Mouse (Mus musculus): ENCODE measurements around the gene Hoxb13. TPM values are rescaled to one million over a fixed set of nuclear protein-coding genes. Genes with fewer than 3 reads are reported as not detected.

Hoxb13 gene
- polyA plus RNA-seq, 1 experiment from 2014 or later: not detected

- Histone ChIP-seq H3K36me3 (ENCODE audit: insufficient read depth, low read length) (no peaks in the 10 kb centered on the region), H3K4me1 (ENCODE audit: insufficient read depth, low read depth, low read length) (no peaks in the 10 kb centered on the region), H3K9me3 (ENCODE audit: low read length) (no peaks in the 10 kb centered on the region), H3K4me3 (ENCODE audit: low read depth, low read length) (no peak overlapping the region), H3K27me3 (replicated peaks; ENCODE audit: insufficient read depth, low read length) (peaks cover 82% of the 10 kb centered on the region), H3K27ac (ENCODE audit: low read length) (no peak overlapping the region), H3K9ac (replicated peaks; ENCODE audit: low read depth) (no peak overlapping the region), H3K4me2 (replicated peaks; ENCODE audit: low read depth, low read length) (no peak overlapping the region)
- no peak for DNase-seq (ENCODE audit: low spot score)
- 3% methylated on average over 9 of the region's 9 CpGs for WGBS
- TF ChIP-seq EP300 (IDR thresholded peaks at IDR 0.05): no peak
- no peak for TF ChIP-seq CTCF (IDR thresholded peaks at IDR 0.05)
- ATAC-seq: no peak
These were observed 18.1 kb upstream of the Hoxb13 start for GRCm38 (mm10) chr11:96175951-96176530.

GRCm38 (mm10) chr11:96176841-96177240, 17.3 kb upstream of the Hoxb13 start:
- no peak for TF ChIP-seq EP300 (IDR thresholded peaks at IDR 0.05)
- no peak overlapping the region for H3K9ac ChIP-seq (replicated peaks; ENCODE audit: low read depth)
- no peaks in the 10 kb centered on the region for H3K9me3 ChIP-seq (ENCODE audit: low read length)
- H3K4me3 ChIP-seq (ENCODE audit: low read depth, low read length): no peak overlapping the region
- H3K36me3 ChIP-seq (ENCODE audit: insufficient read depth, low read length): no peaks in the 10 kb centered on the region
- H3K4me1 ChIP-seq (ENCODE audit: insufficient read depth, low read depth, low read length): no peaks in the 10 kb centered on the region
- H3K27me3 ChIP-seq (replicated peaks; ENCODE audit: insufficient read depth, low read length): peaks cover 88% of the 10 kb centered on the region
- WGBS: 3% methylated on average over 10 of the region's 10 CpGs
- H3K4me2 ChIP-seq (replicated peaks; ENCODE audit: low read depth, low read length): no peak overlapping the region
- no peak for ATAC-seq
- no peak overlapping the region for H3K27ac ChIP-seq (ENCODE audit: low read length)
- no peak for DNase-seq (ENCODE audit: low spot score)

GRCm38 (mm10) chr11:96177546-96178174, 16.5 kb upstream of the Hoxb13 start:
- Histone ChIP-seq H3K27me3 (replicated peaks; ENCODE audit: insufficient read depth, low read length) (peaks cover 89% of the 10 kb centered on the region), H3K27ac (ENCODE audit: low read length) (no peak overlapping the region), H3K4me2 (replicated peaks; ENCODE audit: low read depth, low read length) (no peak overlapping the region), H3K36me3 (ENCODE audit: insufficient read depth, low read length) (no peaks in the 10 kb centered on the region), H3K9ac (replicated peaks; ENCODE audit: low read depth) (no peak overlapping the region), H3K4me3 (ENCODE audit: low read depth, low read length) (no peak overlapping the region), H3K9me3 (ENCODE audit: low read length) (no peaks in the 10 kb centered on the region), H3K4me1 (ENCODE audit: insufficient read depth, low read depth, low read length) (no peaks in the 10 kb centered on the region)
- 6% methylated on average over 26 of the region's 27 CpGs for WGBS
- no peak for DNase-seq (ENCODE audit: low spot score)
- no peak for ATAC-seq
- TF ChIP-seq CTCF (IDR thresholded peaks at IDR 0.05): no peak

DNA sequence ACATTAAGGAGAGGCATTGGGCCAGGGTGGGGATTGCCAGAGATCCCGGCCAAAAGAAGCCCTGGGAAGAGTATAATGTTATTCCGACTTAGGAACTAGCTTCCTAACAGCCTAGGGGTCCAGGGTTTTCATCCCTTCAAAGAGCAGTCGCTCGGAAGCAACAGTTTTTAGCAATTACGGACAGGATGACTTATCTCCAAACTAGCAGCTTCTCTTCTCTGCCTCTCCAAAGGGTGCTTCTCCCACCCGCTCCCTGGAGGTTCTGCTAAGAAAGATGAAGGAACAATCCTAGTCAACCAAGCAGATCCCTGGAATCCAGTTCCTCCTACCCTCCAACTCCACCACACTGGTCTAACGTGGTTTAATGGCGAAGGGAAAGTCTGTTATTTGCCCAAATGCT, 15.8 kb upstream of the Hoxb13 start:
- TF ChIP-seq CTCF (IDR thresholded peaks at IDR 0.05) (no peak), EP300 (IDR thresholded peaks at IDR 0.05) (no peak)
- Histone ChIP-seq H3K4me1 (ENCODE audit: insufficient read depth, low read depth, low read length) (no peaks in the 10 kb centered on the region), H3K27ac (ENCODE audit: low read length) (no peak overlapping the region), H3K9me3 (ENCODE audit: low read length) (no peaks in the 10 kb centered on the region), H3K4me2 (replicated peaks; ENCODE audit: low read depth, low read length) (no peak overlapping the region), H3K9ac (replicated peaks; ENCODE audit: low read depth) (no peak overlapping the region), H3K36me3 (ENCODE audit: insufficient read depth, low read length) (no peaks in the 10 kb centered on the region), H3K27me3 (replicated peaks; ENCODE audit: insufficient read depth, low read length) (peaks cover 89% of the 10 kb centered on the region), H3K4me3 (ENCODE audit: low read depth, low read length) (no peak overlapping the region)
- ATAC-seq (no peak), DNase-seq (ENCODE audit: low spot score) (no peak)
- WGBS: 2% methylated on average over 8 of the region's 8 CpGs

DNA sequence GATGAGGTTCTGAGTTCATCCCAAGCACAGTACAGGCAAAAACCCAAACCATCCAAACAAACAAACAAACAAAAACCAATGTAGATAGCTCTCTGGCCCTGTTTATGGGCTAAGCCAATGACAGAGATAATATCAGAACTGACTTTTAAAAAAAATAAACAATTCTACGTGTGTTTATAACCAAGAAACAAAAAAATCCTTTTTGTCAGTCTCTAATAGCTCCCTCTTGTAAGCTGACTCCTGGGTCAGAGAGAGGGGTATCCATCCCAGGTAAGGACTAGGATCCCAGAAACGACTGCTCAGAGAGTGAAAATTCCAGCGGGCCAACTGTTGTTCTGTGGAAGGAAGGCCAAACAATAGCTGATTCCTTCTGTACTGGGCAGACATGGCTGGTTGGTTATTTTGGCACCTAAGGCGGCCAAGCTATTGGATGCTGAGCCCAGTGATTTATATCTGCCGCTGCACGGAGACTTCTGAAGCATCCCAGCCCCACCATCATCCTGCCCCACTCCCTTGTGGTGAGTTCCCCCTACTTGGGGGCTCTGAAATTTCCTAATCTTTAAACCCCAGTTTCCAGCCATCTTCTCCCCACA, 15.1 kb upstream of the Hoxb13 start:
- Histone ChIP-seq H3K9me3 (ENCODE audit: low read length) (no peaks in the 10 kb centered on the region), H3K27ac (ENCODE audit: low read length) (no peak overlapping the region), H3K4me1 (ENCODE audit: insufficient read depth, low read depth, low read length) (no peaks in the 10 kb centered on the region), H3K36me3 (ENCODE audit: insufficient read depth, low read length) (no peaks in the 10 kb centered on the region), H3K4me2 (replicated peaks; ENCODE audit: low read depth, low read length) (no peak overlapping the region), H3K4me3 (ENCODE audit: low read depth, low read length) (no peak overlapping the region), H3K27me3 (replicated peaks; ENCODE audit: insufficient read depth, low read length) (peaks cover 89% of the 10 kb centered on the region), H3K9ac (replicated peaks; ENCODE audit: low read depth) (no peak overlapping the region)
- no peak for DNase-seq (ENCODE audit: low spot score)
- TF ChIP-seq EP300 (IDR thresholded peaks at IDR 0.05) (no peak), CTCF (IDR thresholded peaks at IDR 0.05) (no peak)
- no peak for ATAC-seq
- WGBS: under 1% methylated on average over 6 of the region's 6 CpGs

DNA sequence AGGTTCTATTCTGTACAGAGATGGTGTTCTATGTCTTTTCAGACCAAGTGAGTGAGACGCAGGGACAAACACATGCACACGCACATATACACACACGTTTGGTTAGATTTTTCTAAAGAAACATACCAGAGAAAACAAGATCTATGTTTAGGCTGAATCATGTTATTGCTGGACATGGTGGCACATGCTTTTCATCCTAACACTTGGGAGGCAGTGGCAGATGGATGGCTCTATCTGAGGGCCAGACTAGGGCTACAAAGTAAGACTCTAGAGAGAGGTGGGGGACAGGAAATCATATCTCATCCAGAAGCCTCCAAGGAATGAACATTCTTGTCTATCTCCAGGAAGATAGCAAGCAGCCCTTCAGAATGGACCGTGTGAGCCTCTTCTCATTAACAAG, 13.1 kb upstream of the Hoxb13 start:
- H3K27me3 ChIP-seq (replicated peaks; ENCODE audit: insufficient read depth, low read length): peaks cover 86% of the 10 kb centered on the region
- H3K4me3 ChIP-seq (ENCODE audit: low read depth, low read length): no peak overlapping the region
- H3K9ac ChIP-seq (replicated peaks; ENCODE audit: low read depth): no peak overlapping the region
- no peak overlapping the region for H3K4me2 ChIP-seq (replicated peaks; ENCODE audit: low read depth, low read length)
- no peaks in the 10 kb centered on the region for H3K4me1 ChIP-seq (ENCODE audit: insufficient read depth, low read depth, low read length)
- 27% methylated on average over 4 of the region's 4 CpGs for WGBS
- H3K36me3 ChIP-seq (ENCODE audit: insufficient read depth, low read length): no peaks in the 10 kb centered on the region
- TF ChIP-seq CTCF (IDR thresholded peaks at IDR 0.05): no peak
- DNase-seq (ENCODE audit: low spot score) (no peak), ATAC-seq (no peak)
- H3K27ac ChIP-seq (ENCODE audit: low read length): no peak overlapping the region
- H3K9me3 ChIP-seq (ENCODE audit: low read length): no peaks in the 10 kb centered on the region

Data from lung, postnatal 0 days (tissue).